Mouse (Mus musculus) limb, embryonic 11.5 days (tissue): ENCODE results near the gene Cnot2. TPM values are rescaled to one million over a fixed set of nuclear protein-coding genes. Genes with fewer than 3 reads are reported as not detected.

Experiments used
- ATAC-seq: fragments of 200-750 bp; cut with Nextera tagmentation; 2 replicates; pipeline ENCODE4 v1.8.0; 2017; ENCODE audit warnings: low read depth; ENCODE audit not compliant: insufficient number of reproducible peaks, low FRiP score, low TSS enrichment
- DNase-seq: peaks from one replicate; pipeline ENCODE4 v3.0.0-alpha.2; 2015; ENCODE audit warnings: low spot score
- H3K27ac ChIP-seq: fragments of 300-500 bp; sonication (generic); replicated peaks from 2 replicates; pipeline ENCODE4 v1.5.1; 2014; ENCODE audit warnings: low read depth, mild to moderate bottlenecking, low read length
- H3K27me3 ChIP-seq: fragments of 300-500 bp; sonication (generic); 2 replicates; pipeline ENCODE4 v1.6.1; 2014; ENCODE audit warnings: mild to moderate bottlenecking, low read length, mixed read lengths; ENCODE audit not compliant: control insufficient read depth, insufficient read depth
- H3K36me3 ChIP-seq: fragments of 300-500 bp; sonication (generic); 2 replicates; pipeline ENCODE4 v1.6.1; 2014; ENCODE audit warnings: mild to moderate bottlenecking, low read length, moderate library complexity, mixed read lengths; ENCODE audit not compliant: control insufficient read depth, insufficient read depth
- H3K4me1 ChIP-seq: fragments of 300-500 bp; sonication (generic); 2 replicates; pipeline ENCODE4 v1.6.1; 2014; ENCODE audit warnings: low read length, mixed read lengths; ENCODE audit not compliant: control insufficient read depth, insufficient read depth
- H3K4me2 ChIP-seq: fragments of 300-500 bp; sonication (generic); 2 replicates; pipeline ENCODE4 v1.6.1; 2014; ENCODE audit warnings: low read depth, mild to moderate bottlenecking, moderate library complexity; ENCODE audit not compliant: severe bottlenecking
- H3K4me3 ChIP-seq: fragments of 300-500 bp; sonication (generic); 2 replicates; pipeline ENCODE4 v1.5.1; 2014; ENCODE audit warnings: low read depth, low read length
- H3K9ac ChIP-seq: fragments of 300-500 bp; sonication (generic); 2 replicates; pipeline ENCODE4 v1.6.1; 2014; ENCODE audit warnings: mild to moderate bottlenecking, low read length
- H3K9me3 ChIP-seq: fragments of 300-500 bp; sonication (generic); 2 replicates; pipeline ENCODE4 v1.6.1; 2016; ENCODE audit warnings: low read length; ENCODE audit not compliant: control insufficient read depth
- WGBS: fragments of 180-500 bp; shearing (Covaris S2); extraction: QIAGEN DNeasy Blood & Tissue Kit; methylation state at CpG from one replicate; pipeline ENCODE4 v1.1.7; 2014; 5-methylcytosine and 5-hydroxymethylcytosine counted together
- polyA plus RNA-seq: library from polyadenylated mRNA; unstranded; fragments of >200 nt; fragmentation: Nextera tagmentation; extraction: Ambion mirVana; gene quantifications from 2 replicates; pipeline ENCODE4 v1.2.1, GENCODE M21; 2014

Cnot2 gene
- polyA plus RNA-seq, 1 experiment from 2014 or later, result 162 TPM

DNA sequence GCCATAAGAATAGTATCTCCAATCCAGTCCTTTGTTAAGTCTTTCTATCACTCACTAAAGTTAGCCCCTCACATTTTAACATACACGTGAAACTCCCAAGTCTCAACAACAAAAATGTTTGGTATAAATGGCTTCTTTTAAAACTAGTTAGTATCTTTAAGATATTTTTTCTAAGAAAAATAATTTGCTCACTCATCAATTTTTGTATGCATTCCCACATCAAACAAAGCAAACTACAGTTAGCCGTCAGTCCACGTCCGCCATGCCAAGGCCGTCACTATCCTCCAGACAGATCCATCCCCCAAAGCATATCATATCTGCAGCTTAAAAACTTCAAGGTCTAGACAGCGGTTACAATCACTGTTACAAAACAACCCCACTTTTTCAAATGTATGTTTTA, 65.7 kb downstream of the Cnot2 start:
- peaks cover 2% of the 10 kb centered on the region; the same call in 1 of the 2 replicates for H3K36me3 ChIP-seq
- no peaks in the 10 kb centered on the region for H3K9me3 ChIP-seq
- no peak overlapping the region for H3K27ac ChIP-seq
- no peak for ATAC-seq
- no peaks in the 10 kb centered on the region for H3K4me1 ChIP-seq
- WGBS, result 95% methylated on average over 6 of the region's 6 CpGs
- no peak overlapping the region for H3K9ac ChIP-seq
- no peaks in the 10 kb centered on the region for H3K27me3 ChIP-seq
- H3K4me2 ChIP-seq, result no peak overlapping the region
- DNase-seq, result no peak
- H3K4me3 ChIP-seq, result no peak overlapping the region

DNA sequence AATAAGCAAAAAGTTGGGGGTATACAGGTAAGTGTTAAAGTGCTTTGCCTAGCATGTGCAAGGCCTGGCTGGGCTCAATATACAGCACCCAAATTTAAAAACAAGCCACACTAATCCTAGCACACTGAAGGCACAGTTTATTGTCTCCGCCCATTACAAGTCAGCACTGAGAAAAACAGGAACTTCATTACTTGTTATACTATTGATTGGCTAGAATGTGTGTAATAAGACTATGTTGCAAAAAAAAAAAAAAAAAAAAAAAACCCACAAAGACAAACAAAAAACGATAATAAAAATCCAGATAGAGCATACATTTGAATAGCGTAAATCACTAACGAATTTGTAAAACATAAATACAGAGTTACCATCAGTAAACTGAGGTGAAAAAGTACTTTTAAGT, 66.2 kb downstream of the Cnot2 start:
- no peak for DNase-seq
- no peak for ATAC-seq
- peaks cover 2% of the 10 kb centered on the region; the same call in 1 of the 2 replicates for H3K36me3 ChIP-seq
- H3K4me3 ChIP-seq, result no peak overlapping the region
- H3K4me2 ChIP-seq, result no peak overlapping the region
- no peaks in the 10 kb centered on the region for H3K27me3 ChIP-seq
- no peaks in the 10 kb centered on the region for H3K4me1 ChIP-seq
- 94% methylated on average over 4 of the region's 4 CpGs for WGBS
- no peak overlapping the region for H3K9ac ChIP-seq
- no peaks in the 10 kb centered on the region for H3K9me3 ChIP-seq
- H3K27ac ChIP-seq, result no peak overlapping the region

DNA sequence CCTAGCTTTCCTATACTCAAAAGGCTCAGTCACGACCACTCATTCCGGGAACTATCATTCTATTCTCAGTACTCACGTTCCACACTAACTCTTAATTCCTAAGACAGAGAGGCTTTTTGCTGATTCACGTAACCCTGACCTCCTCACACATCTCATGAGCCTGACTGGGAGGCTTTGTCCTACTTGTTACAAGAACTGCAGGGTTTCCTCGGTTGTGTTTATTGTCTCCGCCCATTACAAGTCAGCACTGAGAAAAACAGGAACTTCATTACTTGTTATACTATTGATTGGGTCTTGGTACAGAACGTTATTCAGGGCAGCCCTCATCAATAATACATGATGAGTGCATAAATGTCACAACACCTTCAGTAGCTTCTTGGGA, 68.1 kb downstream of the Cnot2 start:
- ATAC-seq, result no peak
- no peak overlapping the region for H3K4me2 ChIP-seq
- H3K9me3 ChIP-seq, result no peaks in the 10 kb centered on the region
- peaks cover 2% of the 10 kb centered on the region; the same call in 1 of the 2 replicates for H3K36me3 ChIP-seq
- H3K4me1 ChIP-seq, result no peaks in the 10 kb centered on the region
- WGBS, result 78% methylated on average over 7 of the region's 7 CpGs
- no peak overlapping the region for H3K9ac ChIP-seq
- no peak overlapping the region for H3K27ac ChIP-seq
- no peak overlapping the region for H3K4me3 ChIP-seq
- DNase-seq, result no peak
- no peaks in the 10 kb centered on the region for H3K27me3 ChIP-seq

DNA sequence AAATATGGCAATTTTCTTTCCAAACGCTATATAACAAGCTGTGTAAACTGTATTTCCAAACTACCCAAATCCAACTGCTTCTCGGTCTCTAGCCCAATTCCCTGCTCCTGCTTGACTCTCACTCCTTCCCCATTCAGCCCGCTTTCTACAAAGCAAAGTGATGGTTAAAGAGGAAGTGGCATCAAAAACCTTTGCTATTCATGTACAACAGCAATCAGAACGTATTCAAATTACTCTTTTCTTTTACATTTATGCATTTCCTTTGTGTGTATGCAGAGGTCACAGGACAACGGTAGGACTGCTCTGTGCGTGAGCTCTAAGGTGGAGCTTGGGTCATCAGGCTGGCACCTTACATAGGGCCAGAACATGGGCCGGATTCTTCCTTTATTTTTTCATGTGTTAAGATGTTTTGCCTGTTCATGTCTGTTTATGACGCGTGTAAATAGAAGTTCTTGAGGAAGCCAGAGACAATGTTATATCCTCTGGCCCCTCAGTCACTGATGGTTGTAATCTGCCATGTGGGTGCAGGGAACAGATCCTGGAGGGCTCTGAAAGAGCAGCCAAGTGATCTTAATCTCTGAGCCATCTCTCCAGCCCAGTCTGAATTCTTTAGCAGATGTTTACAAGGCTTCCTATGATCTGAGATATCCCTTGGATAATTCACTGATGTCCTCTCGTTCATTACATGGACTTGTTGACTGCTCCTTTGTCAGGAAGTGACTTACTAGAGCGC, 68.6 kb downstream of the Cnot2 start:
- ATAC-seq, result no peak
- WGBS, result 91% methylated on average over 11 of the region's 11 CpGs

DNA sequence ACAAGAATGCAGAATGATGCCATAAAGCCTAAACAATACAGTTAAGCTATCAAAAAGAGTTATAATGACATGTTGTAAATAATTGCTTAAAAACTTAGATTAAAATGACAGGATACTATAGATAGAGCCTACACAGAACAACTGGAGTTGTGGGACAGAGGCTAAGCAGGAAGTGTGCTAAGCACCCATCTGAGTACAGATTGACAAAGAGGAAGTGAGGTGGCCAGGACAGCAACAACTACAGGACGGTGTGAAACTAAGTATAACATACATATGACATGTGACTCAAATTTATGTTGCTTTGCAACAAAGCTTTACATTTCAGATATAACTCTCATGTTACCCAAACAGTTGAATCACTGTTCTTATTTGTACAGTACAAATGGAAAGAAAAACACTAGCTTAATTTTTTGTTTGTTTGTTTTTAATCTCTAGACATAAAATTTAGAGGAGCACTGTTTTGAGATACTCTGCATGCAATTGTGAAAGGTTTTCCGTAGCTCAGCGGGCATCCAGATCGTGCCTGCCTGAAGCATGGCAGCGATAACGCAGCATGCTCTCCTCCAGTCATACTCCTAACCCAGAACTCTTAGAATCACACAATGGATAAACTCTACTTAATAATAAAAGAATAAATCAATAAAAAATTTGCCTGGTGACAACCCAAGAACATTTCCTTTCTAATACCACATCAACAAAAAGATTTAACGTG, 75.9 kb downstream of the Cnot2 start:
- Histone ChIP-seq H3K36me3 (peaks cover 2% of the 10 kb centered on the region; the same call in 1 of the 2 replicates), H3K9me3 (no peaks in the 10 kb centered on the region), H3K9ac (no peak overlapping the region), H3K27me3 (no peaks in the 10 kb centered on the region), H3K4me1 (no peaks in the 10 kb centered on the region), H3K27ac (no peak overlapping the region), H3K4me2 (no peak overlapping the region), H3K4me3 (no peak overlapping the region)
- ATAC-seq, result no peak
- 90% methylated on average over 7 of the region's 7 CpGs for WGBS
- no peak for DNase-seq

More for the DNA sequence above, 68.6 kb downstream of the Cnot2 start:
- Histone ChIP-seq H3K4me2 (no peak overlapping the region), H3K4me1 (no peaks in the 10 kb centered on the region), H3K27me3 (no peaks in the 10 kb centered on the region), H3K36me3 (peaks cover 2% of the 10 kb centered on the region; the same call in 1 of the 2 replicates), H3K9me3 (no peaks in the 10 kb centered on the region), H3K9ac (no peak overlapping the region), H3K27ac (no peak overlapping the region), H3K4me3 (no peak overlapping the region)
- no peak for DNase-seq

DNA sequence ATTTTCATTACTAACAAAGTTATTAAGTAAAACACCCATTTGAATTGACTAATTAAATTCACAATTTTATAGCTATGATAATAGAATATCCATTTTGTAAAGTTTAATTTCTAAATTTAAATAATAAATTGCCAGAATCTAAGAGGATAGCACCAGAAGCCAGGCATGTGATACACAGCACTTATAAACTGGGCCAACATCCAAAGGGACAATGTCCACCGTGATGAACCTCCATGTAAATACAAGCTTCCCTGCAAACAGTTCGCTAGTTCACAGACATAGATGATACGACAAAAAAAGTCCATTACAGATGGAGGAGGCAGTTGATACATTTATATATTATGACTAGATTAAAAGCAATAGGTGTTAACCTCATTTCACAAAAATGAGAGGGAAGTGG, 88.5 kb downstream of the Cnot2 start:
- Histone ChIP-seq H3K4me2 (no peak overlapping the region), H3K9me3 (no peaks in the 10 kb centered on the region), H3K4me1 (no peaks in the 10 kb centered on the region), H3K27me3 (no peaks in the 10 kb centered on the region), H3K4me3 (no peak overlapping the region), H3K36me3 (peaks cover 9% of the 10 kb centered on the region; the same call in 1 of the 2 replicates), H3K9ac (no peak overlapping the region), H3K27ac (no peak overlapping the region)
- ATAC-seq (no peak), DNase-seq (no peak)
- 97% methylated on average over 3 of the region's 3 CpGs for WGBS

DNA sequence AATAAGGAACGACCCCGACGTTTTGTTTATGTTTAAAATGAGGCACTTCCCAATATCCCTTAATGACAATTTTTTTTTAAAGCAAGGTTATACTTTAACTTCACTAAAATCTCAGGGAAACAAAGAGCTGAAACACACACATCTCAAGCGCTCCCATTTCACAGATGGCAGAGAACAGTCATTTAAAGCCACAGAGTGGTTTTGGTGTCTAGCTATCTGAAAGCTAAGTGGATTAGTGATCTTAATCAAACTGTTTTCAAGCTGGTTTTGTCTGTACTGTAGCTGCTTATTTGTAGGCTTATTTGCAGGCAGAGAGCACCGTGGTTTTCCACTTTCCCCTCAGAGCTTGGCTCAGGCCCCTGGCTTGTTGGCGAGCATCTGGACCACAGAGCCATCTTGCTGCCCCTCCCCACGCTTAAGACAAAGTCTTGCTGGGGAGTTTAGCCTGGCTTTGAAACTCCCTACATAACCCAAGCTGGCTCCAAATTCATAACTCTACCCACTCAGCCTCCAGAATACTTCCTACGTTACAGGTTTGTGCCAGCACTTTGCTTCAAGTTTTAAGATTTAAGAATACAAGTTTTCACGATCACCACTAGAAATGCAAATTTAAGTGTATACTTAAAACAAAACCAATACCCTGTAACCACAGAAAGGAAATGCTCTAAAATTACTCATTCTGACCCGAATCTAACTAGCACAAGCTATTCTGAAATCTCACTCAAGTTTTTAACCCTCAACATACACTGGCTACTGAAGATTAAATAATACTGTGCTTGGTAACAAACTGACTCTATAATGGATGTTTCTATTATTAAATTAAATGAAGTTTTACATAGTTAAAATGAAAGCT, 94.2 kb downstream of the Cnot2 start:
- H3K36me3 ChIP-seq, result peaks cover 12% of the 10 kb centered on the region; the same call in 1 of the 2 replicates
- DNase-seq, result no peak
- no peak overlapping the region for H3K27ac ChIP-seq

DNA sequence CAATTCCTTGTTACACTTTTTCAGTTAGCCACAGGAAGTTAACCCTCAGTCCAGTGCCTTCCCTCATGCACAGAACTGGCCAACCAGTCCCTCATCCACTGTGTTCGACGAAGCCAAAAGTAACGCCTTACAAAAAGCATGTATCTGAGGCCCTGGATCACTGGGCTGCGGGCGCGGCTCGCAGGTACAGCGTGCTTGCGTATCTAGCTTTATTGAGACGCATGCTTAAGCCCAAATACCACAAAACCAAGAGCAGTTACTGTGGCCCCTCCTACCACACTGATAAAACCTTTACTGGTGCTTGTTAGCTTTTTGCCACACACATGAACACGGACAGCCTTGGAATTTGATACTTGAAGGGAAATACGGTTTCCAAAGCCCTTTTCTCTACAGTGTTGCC, 99.4 kb downstream of the Cnot2 start:
- H3K27me3 ChIP-seq, result no peaks in the 10 kb centered on the region
- H3K4me2 ChIP-seq, result no peak overlapping the region
- H3K9me3 ChIP-seq, result no peaks in the 10 kb centered on the region
- no peaks in the 10 kb centered on the region for H3K4me1 ChIP-seq
- 89% methylated on average over 12 of the region's 12 CpGs for WGBS
- peaks cover 8% of the 10 kb centered on the region; the same call in 1 of the 2 replicates for H3K36me3 ChIP-seq
- no peak overlapping the region for H3K4me3 ChIP-seq
- no peak for ATAC-seq
- H3K27ac ChIP-seq, result no peak overlapping the region
- H3K9ac ChIP-seq, result no peak overlapping the region
- no peak for DNase-seq

More for the DNA sequence above, 94.2 kb downstream of the Cnot2 start:
- ATAC-seq, result no peak
- H3K27me3 ChIP-seq, result no peaks in the 10 kb centered on the region
- 95% methylated on average over 10 of the region's 10 CpGs for WGBS
- H3K4me2 ChIP-seq, result no peak overlapping the region
- no peaks in the 10 kb centered on the region for H3K9me3 ChIP-seq
- H3K4me1 ChIP-seq, result no peaks in the 10 kb centered on the region
- H3K9ac ChIP-seq, result no peak overlapping the region
- H3K4me3 ChIP-seq, result no peak overlapping the region
